Mouse (Mus musculus) left cerebral cortex, postnatal 36 days (tissue): ENCODE measurements at regions not wholly inside any gene's neighbourhood (a gene's known extent, or its start where the extent isn't known, plus 50 kb on each side); places are given as distances from the start of the nearest gene placed in this dataset.

Experiments used
- DNase-seq, 2 experiments: peaks; one replicate each; pipeline ENCODE4 v3.0.0; 2021 to 2022; ENCODE audit warnings: low spot score in 2 of 2, mixed read lengths in 1 of 2
- intact Hi-C: fragments of 180-260 bp; cut with DNase I; formaldehyde crosslinking; loops from one replicate; pipeline ENCODE4 v1.15.1; 2025

DNA sequence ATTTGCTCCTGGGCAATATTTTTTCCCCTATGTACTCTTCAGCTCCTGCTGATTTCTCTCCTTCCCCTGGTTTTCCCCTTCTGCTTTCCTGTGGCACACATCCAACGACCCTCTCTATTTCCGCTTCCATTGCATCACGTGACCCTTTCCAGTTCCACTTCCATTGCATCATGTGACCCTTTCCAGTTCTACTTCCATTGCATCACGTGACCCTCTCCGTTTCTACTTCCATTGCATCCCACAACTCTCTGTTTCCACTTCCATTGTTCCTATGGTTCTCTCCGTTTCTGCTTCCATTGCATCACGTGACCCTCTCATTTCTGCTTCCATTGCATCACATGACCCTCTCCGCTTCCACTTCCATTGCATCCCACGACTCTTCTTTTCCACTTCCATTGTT lies 199.5 kb upstream of the Wdfy3 start:
- no peak for DNase-seq
- intact Hi-C loops: no loop called here

DNA sequence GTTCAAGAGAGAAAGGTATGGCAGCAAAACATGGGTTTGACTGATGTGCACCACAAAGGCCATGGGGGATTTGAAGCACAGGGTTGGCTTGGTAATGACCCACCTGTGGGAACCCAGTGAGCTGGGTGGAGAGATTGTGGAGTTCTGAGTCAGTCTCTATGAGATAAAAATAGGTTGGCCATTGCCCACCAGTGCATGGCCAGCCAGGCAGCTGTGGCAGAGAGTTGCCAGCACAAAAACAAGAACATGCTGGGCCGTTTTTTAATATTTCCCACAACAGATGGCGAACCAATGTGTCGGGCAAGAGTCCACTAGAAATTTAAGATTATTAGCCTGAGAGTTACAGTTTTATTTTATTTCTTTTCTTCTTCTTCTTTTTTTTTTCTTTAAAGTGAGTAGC lies 205.6 kb upstream of the Arhgap24 start:
- DNase-seq: no peak
- intact Hi-C loops: no loop called here

DNA sequence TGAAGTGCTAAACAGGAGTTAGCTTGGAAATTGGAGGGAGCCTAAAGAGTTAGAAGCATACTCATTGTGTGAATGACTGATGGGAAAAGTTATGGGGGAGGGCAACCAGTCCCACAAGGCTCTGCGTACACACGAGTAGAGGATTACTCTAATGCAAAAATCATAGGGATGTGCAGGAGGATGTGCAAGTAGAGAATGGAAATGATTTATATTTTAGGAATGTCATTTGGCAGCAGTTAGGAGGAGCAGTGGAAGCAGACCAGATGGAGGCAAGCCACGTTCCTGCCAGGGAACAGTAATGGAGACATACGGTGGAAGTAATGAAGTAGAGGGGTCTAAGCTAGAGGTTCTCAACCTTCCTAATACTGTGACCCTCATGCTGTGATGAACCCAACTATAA lies 194.1 kb upstream of the Arhgap24 start:
- intact Hi-C loops: no loop called here
- DNase-seq: peak; percentile 8 to 15

- intact Hi-C loops: no loop called here
- DNase-seq: no peak
Measured at GRCm38 (mm10) chr5:102290866-102291265, 190.3 kb upstream of the Arhgap24 start.

GRCm38 (mm10) chr5:102295564-102295963 lies 185.6 kb upstream of the Arhgap24 start:
- intact Hi-C loops: no loop called here
- DNase-seq: no peak

DNA sequence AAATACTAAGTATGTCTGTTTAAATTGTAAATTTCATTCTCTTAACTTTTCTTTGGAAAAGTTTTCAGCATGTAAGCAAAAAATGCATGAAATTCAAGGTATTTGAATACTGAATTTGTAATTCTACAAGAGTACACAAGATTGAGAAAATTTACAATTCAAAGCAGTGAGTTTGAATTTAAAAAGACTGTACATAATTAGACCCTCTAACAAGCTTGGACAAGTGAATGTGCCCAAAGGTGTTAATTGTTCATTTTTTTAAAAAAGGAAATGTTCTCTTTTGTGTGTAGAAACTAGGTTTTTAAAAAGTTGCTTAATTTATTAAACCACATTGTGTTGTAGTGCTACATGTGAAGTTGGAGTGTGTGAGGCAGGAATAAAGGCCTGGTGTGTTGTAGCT lies 174.9 kb upstream of the Arhgap24 start:
- no peak for DNase-seq
- intact Hi-C loops: no loop called here

GRCm38 (mm10) chr5:102306718-102307117 lies 174.5 kb upstream of the Arhgap24 start:
- DNase-seq: no peak
- intact Hi-C loops: no loop called here

GRCm38 (mm10) chr5:102311570-102311969 lies 169.6 kb upstream of the Arhgap24 start:
- intact Hi-C loops: no loop called here

GRCm38 (mm10) chr5:102328197-102328784 lies 152.9 kb upstream of the Arhgap24 start:
- intact Hi-C loops: no loop called here
- DNase-seq: peak; percentile 10 to 25

More at GRCm38 (mm10) chr5:102311570-102311969, 169.6 kb upstream of the Arhgap24 start:
- no peak for DNase-seq

GRCm38 (mm10) chr5:102333894-102334293 lies 147.3 kb upstream of the Arhgap24 start:
- no peak for DNase-seq
- intact Hi-C loops: no loop called here

DNA sequence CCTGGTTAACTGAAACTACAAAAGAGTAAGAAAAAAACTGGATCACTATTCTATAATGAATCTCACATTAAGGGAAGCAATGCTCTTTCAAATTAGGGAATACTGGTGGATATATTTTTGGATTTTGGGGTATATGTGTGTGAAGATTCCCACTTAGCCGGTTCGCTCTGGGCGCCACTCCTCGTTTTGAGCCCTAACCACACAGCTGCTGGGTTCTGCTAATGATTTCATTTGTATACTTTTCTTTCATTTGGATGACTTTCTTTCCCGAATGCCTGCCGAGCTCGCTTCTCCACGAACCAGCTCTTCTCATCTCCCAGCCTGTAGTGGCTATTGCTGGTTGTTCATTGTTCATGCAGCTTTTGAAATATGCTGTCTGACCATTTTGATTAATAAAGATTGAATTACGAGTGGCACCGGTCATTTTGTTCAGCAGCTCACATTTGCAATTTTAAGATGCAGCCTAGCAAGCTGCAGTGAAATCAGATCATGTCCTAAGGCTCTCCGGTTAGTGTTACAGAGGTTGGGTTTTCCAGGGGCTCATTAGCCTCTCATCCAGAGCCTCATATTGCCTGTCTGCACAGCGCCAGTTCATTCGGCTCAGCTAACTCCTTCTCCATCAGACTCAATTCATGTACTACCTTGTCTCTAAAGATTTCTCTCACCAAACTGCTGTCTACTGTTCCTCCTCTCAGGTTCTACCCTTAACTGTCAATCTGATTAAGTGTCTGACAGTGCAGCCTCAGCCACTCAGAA lies 146.6 kb upstream of the Arhgap24 start:
- intact Hi-C loops: no loop called here
- no peak for DNase-seq

DNA sequence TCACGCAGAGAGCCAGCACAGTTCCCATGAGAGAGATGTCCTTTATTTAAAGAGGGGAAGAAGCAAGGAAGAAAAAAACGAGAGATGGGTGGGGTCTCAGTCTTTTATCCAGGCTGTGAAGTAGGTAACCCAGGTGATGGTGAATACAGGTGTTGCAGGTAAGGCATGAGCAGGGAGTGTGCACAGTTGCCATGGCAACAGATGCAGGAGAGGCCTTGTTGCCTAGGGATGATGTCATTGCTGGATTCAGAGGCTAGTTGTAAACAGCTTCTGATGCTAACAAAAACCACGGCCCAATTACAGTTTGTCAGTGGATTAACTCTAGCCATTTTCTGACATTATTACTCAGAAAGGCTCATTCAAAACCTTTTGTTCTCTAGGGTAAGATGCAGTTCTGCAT lies 114.7 kb upstream of the Arhgap24 start:
- no peak for DNase-seq
- intact Hi-C loops: no loop called here

DNA sequence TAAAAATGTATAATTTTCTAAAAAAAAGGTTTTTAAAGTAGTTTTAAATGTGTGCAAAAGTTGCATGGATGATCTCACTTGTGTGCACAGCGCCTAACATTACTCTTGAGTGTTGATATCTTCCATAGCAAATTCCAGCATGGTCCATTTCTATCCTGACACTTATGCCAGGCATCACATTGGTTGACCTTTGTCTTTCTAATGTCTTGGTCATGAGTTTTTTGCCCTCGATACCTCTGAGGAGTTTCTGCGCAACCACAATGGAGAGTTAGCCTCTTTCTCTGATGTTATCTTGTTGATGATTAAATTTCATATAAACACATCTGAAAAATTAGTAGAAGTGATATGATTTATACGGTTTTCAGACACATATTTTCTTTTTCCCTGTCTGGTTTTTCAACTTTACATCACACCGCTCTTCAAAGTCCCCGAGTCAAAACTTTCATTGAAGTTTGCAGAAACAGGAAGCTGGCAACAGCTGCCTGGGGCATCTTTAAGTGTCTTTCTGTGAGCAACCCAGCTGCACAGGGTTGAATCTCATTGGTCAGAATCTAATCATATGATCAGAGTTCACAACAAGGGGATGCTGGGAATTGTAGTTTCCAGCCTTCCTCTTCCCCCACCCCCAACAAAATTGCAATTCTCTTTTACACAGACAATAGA lies 107.8 kb upstream of the Arhgap24 start:
- DNase-seq: no peak
- intact Hi-C loops: no loop called here

GRCm38 (mm10) chr5:102373972-102374755 lies 107.0 kb upstream of the Arhgap24 start:
- intact Hi-C loops: no loop called here
- DNase-seq: no peak

DNA sequence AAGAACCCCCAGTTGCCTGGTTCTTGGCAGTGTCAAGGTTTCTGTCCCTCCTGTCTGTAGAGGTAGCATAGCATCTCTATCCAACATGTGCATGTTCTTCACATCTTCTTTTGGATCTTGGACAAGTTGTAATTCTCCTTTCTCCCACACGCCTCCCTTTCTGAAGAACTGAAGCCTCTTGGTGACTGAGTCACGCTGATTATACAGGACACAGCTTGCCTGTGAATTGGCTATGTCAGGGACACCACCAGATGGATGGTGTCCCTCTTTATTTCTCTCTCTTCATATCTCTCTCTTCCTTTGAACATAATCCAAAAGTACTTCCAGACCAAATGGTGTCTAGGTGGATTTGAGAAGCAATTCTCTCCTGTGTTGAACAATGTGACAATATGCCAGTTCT lies 105.9 kb upstream of the Arhgap24 start:
- intact Hi-C loops: no loop called here
- DNase-seq: no peak

DNA sequence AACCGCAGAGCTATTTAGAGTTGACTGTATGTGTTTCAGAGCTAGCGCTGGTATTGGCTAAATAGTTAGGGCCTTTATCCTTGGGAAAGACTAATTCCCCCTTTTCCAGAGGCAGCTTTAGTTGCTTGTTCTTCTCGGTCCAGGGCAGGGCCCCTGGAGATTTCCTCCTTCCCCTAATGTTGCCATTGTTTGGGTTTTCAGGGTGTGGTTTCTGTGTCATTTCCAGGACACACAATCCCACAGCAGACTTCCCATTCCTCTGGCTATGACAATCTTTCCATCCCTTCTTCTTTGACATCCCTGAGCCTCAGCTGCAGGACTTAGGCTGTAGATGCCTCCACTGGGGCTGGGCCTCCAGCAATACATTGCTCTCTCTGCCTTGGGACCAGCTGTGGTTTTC lies 87.2 kb upstream of the Arhgap24 start:
- DNase-seq: no peak
- intact Hi-C loops: no loop called here

DNA sequence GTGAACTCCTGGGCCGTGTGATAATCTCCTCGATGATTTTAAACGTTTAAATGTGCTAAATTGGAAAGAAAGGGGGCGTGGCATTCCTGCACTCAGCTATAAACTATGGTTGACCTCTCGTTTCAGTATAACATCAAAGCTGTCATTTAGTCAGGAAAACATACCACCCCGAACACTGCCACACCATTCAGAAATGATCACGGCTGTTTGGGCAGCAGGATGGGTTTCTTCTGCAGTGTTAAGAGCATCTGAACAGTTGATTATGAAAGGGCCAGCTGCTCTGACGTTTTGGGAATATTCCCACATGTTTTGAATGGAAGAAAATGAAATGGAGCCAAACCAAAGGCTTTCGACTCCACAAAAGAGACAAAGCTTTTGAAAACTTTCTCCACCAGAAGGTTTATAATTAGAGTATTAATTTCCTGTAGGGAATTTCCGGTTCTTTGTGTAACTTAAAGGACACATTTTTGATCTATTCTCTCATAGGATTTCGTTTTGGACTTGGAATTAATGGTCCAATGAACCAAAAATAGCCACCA lies 85.5 kb upstream of the Arhgap24 start:
- intact Hi-C loops: no loop called here
- DNase-seq: no peak

- intact Hi-C loops: no loop called here
- DNase-seq: no peak
Measured at GRCm38 (mm10) chr5:102399006-102399405, 82.2 kb upstream of the Arhgap24 start.

- intact Hi-C loops: loop anchor here (5.0 kb wide), 1 partner anchor 275 kb away; no protein-coding TSS in a partner anchor
- peak; percentile 4 to 6 for DNase-seq
Measured at GRCm38 (mm10) chr5:102417642-102418041, 63.5 kb upstream of the Arhgap24 start.

- intact Hi-C loops: loop anchor here (5.0 kb wide), 1 partner anchor 273 kb away; no protein-coding TSS in a partner anchor
- DNase-seq: no peak
Measured at GRCm38 (mm10) chr5:102419089-102419488, 62.1 kb upstream of the Arhgap24 start.
